Mouse (Mus musculus) MEL (cell line): ENCODE data around the gene Macrod2. TPM values are rescaled to one million over a fixed set of nuclear protein-coding genes. Genes with fewer than 3 reads are reported as not detected.

Source experiments
- DNase-seq: peaks from one replicate; pipeline ENCODE4 v3.0.0; 2011; ENCODE audit warnings: low read depth, low spot score
- H3K27ac ChIP-seq: 2 replicates; pipeline ENCODE4 v1.5.1; 2012; ENCODE audit warnings: low read depth, mild to moderate bottlenecking, control low read depth, low read length, moderate library complexity; ENCODE audit not compliant: control insufficient read depth
- H3K27me3 ChIP-seq, 2 experiments: fragments of 150-350 bp in 1 of 2; sonication (generic) in 1 of 2; 2 replicates each; pipeline ENCODE4 v1.6.1; 2012; ENCODE audit warnings: low read length in 2 of 2, mild to moderate bottlenecking in 2 of 2, improper control_type of control experiment in 1 of 2, moderate library complexity in 1 of 2; ENCODE audit not compliant: insufficient read depth in 2 of 2, control insufficient read depth in 1 of 2
- H3K36me3 ChIP-seq, 2 experiments: 2 replicates each; pipeline ENCODE4 v1.6.1; 2012 to 2014; ENCODE audit warnings: low read length in 2 of 2, improper control_type of control experiment in 1 of 2, inconsistent platforms in 1 of 2, mild to moderate bottlenecking in 1 of 2; ENCODE audit not compliant: insufficient read depth in 2 of 2, control insufficient read depth in 1 of 2
- H3K4me1 ChIP-seq, 2 experiments: fragments of 150-350 bp in 1 of 2; sonication (generic) in 1 of 2; 2 replicates each; pipeline ENCODE4 v1.6.1; 2012; ENCODE audit warnings: low read length in 2 of 2, improper control_type of control experiment in 1 of 2, mild to moderate bottlenecking in 1 of 2; ENCODE audit not compliant: insufficient read depth in 2 of 2, control insufficient read depth in 1 of 2
- H3K4me3 ChIP-seq, 2 experiments: fragments of 150-350 bp in 1 of 2; sonication (generic) in 1 of 2; 2 replicates each; pipeline ENCODE4 v1.5.1; 2012; ENCODE audit warnings: low read depth in 2 of 2, low read length in 2 of 2, mild to moderate bottlenecking in 2 of 2, moderate library complexity in 2 of 2, control low read depth in 1 of 2, improper control_type of control experiment in 1 of 2; ENCODE audit not compliant: control insufficient read depth in 1 of 2, insufficient read depth in 1 of 2
- H3K79me2 ChIP-seq: 2 replicates; pipeline ENCODE4 v1.6.1; 2012; ENCODE audit warnings: mild to moderate bottlenecking, low read length, moderate library complexity; ENCODE audit not compliant: control insufficient read depth, poor library complexity, insufficient read depth
- H3K9ac ChIP-seq: 2 replicates; pipeline ENCODE4 v1.6.1; 2012; ENCODE audit warnings: low read depth, mild to moderate bottlenecking, control low read depth, low read length, moderate library complexity; ENCODE audit not compliant: control insufficient read depth, poor library complexity, severe bottlenecking
- H3K9me3 ChIP-seq: fragments of 150-350 bp; sonication (generic); replicated peaks from 2 replicates; pipeline ENCODE4 v1.6.1; 2012; ENCODE audit warnings: mild to moderate bottlenecking, low read length, improper control_type of control experiment, moderate library complexity; ENCODE audit not compliant: insufficient read depth
- BHLHE40 ChIP-seq: IDR thresholded peaks from 2 replicates; pipeline ENCODE4 v1.6.1; 2012; ENCODE audit warnings: low read depth, mild to moderate bottlenecking, inconsistent platforms, low read length, improper control_type of control experiment, borderline replicate concordance
- CHD1 ChIP-seq: IDR thresholded peaks from 2 replicates; pipeline ENCODE4 v1.6.1; 2012; ENCODE audit warnings: low read depth, mild to moderate bottlenecking, inconsistent platforms, low read length, improper control_type of control experiment
- E2F4 ChIP-seq: IDR thresholded peaks from 2 replicates; pipeline ENCODE4 v1.6.1; 2011; ENCODE audit warnings: low read depth, low read length, improper control_type of control experiment, borderline replicate concordance
- EP300 ChIP-seq, 2 experiments: IDR thresholded peaks; 2 replicates each; pipeline ENCODE4 v1.6.1; 2011; ENCODE audit warnings: improper control_type of control experiment in 2 of 2, low read length in 2 of 2, low read depth in 1 of 2, mild to moderate bottlenecking in 1 of 2
- ETS1 ChIP-seq: IDR thresholded peaks from 2 replicates; pipeline ENCODE4 v1.6.1; 2012; ENCODE audit warnings: low read depth, mild to moderate bottlenecking, inconsistent platforms, low read length, improper control_type of control experiment, moderate library complexity
- GABPA ChIP-seq: IDR thresholded peaks from 2 replicates; pipeline ENCODE4 v1.6.1; 2012; ENCODE audit warnings: low read depth, mild to moderate bottlenecking, inconsistent platforms, low read length, improper control_type of control experiment, moderate library complexity
- HCFC1 ChIP-seq: IDR thresholded peaks from 2 replicates; pipeline ENCODE4 v1.6.1; 2012; ENCODE audit warnings: low read depth, mild to moderate bottlenecking, inconsistent platforms, low read length, improper control_type of control experiment, moderate library complexity
- JUND ChIP-seq: IDR thresholded peaks from 2 replicates; pipeline ENCODE4 v1.6.1; 2011; ENCODE audit warnings: low read depth, mild to moderate bottlenecking, improper control_type of control experiment, low read length
- MAFK ChIP-seq: IDR thresholded peaks from 2 replicates; pipeline ENCODE4 v1.6.1; 2011; ENCODE audit warnings: low read depth, mild to moderate bottlenecking, low read length, improper control_type of control experiment, borderline replicate concordance
- MAZ ChIP-seq: IDR thresholded peaks from 2 replicates; pipeline ENCODE4 v1.6.1; 2012; ENCODE audit warnings: low read depth, mild to moderate bottlenecking, inconsistent platforms, low read length, improper control_type of control experiment
- MXI1 ChIP-seq: IDR thresholded peaks from 2 replicates; pipeline ENCODE4 v1.6.1; 2011; ENCODE audit warnings: mild to moderate bottlenecking, low read depth, low read length, improper control_type of control experiment
- MYB ChIP-seq: IDR thresholded peaks from 2 replicates; pipeline ENCODE4 v1.6.1; 2011; ENCODE audit warnings: mild to moderate bottlenecking, low read depth, low read length, improper control_type of control experiment
- MYC ChIP-seq: IDR thresholded peaks from 2 replicates; pipeline ENCODE4 v1.6.1; 2011; ENCODE audit warnings: low read depth, mild to moderate bottlenecking, low read length, improper control_type of control experiment, moderate library complexity
- POLR2A ChIP-seq, 2 experiments: IDR thresholded peaks; 2 replicates each; pipeline ENCODE4 v1.6.1; 2011 to 2012; ENCODE audit warnings: low read length in 2 of 2, mild to moderate bottlenecking in 2 of 2, control low read depth in 1 of 2, improper control_type of control experiment in 1 of 2, low read depth in 1 of 2, moderate library complexity in 1 of 2; ENCODE audit not compliant: control insufficient read depth in 1 of 2, insufficient read depth in 1 of 2, poor library complexity in 1 of 2
- POLR2AphosphoS2 ChIP-seq: IDR thresholded peaks from 2 replicates; pipeline ENCODE4 v1.6.1; 2011; ENCODE audit warnings: low read length, improper control_type of control experiment
- RAD21 ChIP-seq: IDR thresholded peaks from 2 replicates; pipeline ENCODE4 v1.6.1; 2011; ENCODE audit warnings: mild to moderate bottlenecking, low read depth, low read length, improper control_type of control experiment
- SMC3 ChIP-seq: IDR thresholded peaks from 2 replicates; pipeline ENCODE4 v1.6.1; 2011; ENCODE audit warnings: low read depth, low read length, improper control_type of control experiment
- TCF12 ChIP-seq: IDR thresholded peaks from 2 replicates; pipeline ENCODE4 v1.6.1; 2014; ENCODE audit warnings: low read depth, mild to moderate bottlenecking, inconsistent platforms, low read length, improper control_type of control experiment, moderate library complexity
- UBTF ChIP-seq: IDR thresholded peaks from 2 replicates; pipeline ENCODE4 v1.6.1; 2012; ENCODE audit warnings: low read depth, mild to moderate bottlenecking, inconsistent platforms, low read length, improper control_type of control experiment, moderate library complexity, borderline replicate concordance; ENCODE audit not compliant: insufficient read depth
- USF1 ChIP-seq: IDR thresholded peaks from 2 replicates; pipeline ENCODE4 v1.6.1; 2014; ENCODE audit warnings: low read depth, mild to moderate bottlenecking, inconsistent platforms, low read length, improper control_type of control experiment, moderate library complexity
- USF2 ChIP-seq, 2 experiments: IDR thresholded peaks; 2 replicates each; pipeline ENCODE4 v1.6.1; 2011 to 2012; ENCODE audit warnings: improper control_type of control experiment in 2 of 2, low read length in 2 of 2, borderline replicate concordance in 1 of 2, inconsistent platforms in 1 of 2, low read depth in 1 of 2, mild to moderate bottlenecking in 1 of 2; ENCODE audit not compliant: insufficient read depth in 1 of 2
- ZC3H11A ChIP-seq: IDR thresholded peaks from 2 replicates; pipeline ENCODE4 v1.6.1; 2012; ENCODE audit warnings: low read depth, mild to moderate bottlenecking, inconsistent platforms, low read length, improper control_type of control experiment
- ZMIZ1 ChIP-seq: IDR thresholded peaks from 2 replicates; pipeline ENCODE4 v1.6.1; 2012; ENCODE audit warnings: low read depth, mild to moderate bottlenecking, inconsistent platforms, low read length, improper control_type of control experiment, moderate library complexity
- polyA plus RNA-seq, 2 experiments: library from polyadenylated mRNA; stranded (reverse) in 1 of 2; unstranded in 1 of 2; fragments of >175 nt in 1 of 2; fragments of >200 nt in 1 of 2; gene quantifications; 2 replicates each; pipeline versions ENCODE4 v1.2.1 to v1.2.4; 2012; ENCODE audit warnings: low replicate concordance in 2 of 2, low read depth in 1 of 2; ENCODE audit not compliant: insufficient read length in 2 of 2, insufficient read depth in 1 of 2, missing spikeins in 1 of 2
- total RNA-seq: library from RNA; depleted of rRNA; stranded (reverse); fragments of 300-350 nt; gene quantifications from 2 replicates; pipeline ENCODE4 v1.2.3, GENCODE M21; 2012

Gene Macrod2
- total and polyA plus RNA-seq, 3 experiments, result not detected

GRCm38 (mm10) chr2:141217925-141218324 lies 822.8 kb downstream of the Macrod2 start:
- H3K79me2 ChIP-seq, result no peaks in the 10 kb centered on the region
- TF ChIP-seq UBTF (no peak), ETS1 (no peak)
- no peak overlapping the region for H3K9ac ChIP-seq
- no peaks in the 10 kb centered on the region for H3K9me3 ChIP-seq
- H3K4me1 ChIP-seq, result no peaks in the 10 kb centered on the region
- H3K27me3 ChIP-seq, result no peaks in the 10 kb centered on the region
- H3K4me3 ChIP-seq, result no peak overlapping the region
- DNase-seq, result no peak
- H3K36me3 ChIP-seq, result no peaks in the 10 kb centered on the region
- no peak overlapping the region for H3K27ac ChIP-seq

GRCm38 (mm10) chr2:141228809-141229208 lies 833.7 kb downstream of the Macrod2 start:
- TF ChIP-seq RAD21, result no peak
- TF ChIP-seq MYB, result no peak
- no peak for TF ChIP-seq CHD1
- no peak for TF ChIP-seq ZMIZ1
- no peak for TF ChIP-seq POLR2AphosphoS2
- no peak for TF ChIP-seq TCF12
- TF ChIP-seq MAFK, result no peak
- no peak for TF ChIP-seq SMC3
- no peak for TF ChIP-seq E2F4
- TF ChIP-seq GABPA, result no peak

DNA sequence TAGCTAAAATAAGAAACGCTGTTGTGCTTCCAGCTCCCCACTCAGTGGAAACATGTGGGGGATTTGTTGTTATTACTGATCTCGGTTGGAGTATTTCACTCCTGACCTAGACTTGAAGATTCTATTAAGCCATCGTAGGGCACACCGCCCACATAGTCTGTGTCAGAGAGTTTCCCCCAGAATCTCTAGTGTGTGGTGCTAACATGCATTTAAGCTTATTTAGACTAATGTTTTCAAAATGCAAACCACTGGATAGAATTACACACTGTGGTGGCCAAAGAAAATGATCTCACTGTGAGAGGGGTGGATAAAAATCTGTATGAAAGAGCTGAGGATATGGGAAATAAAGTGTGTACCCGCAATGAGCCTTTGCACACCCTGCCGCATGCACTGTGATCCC lies 834.7 kb downstream of the Macrod2 start:
- Histone ChIP-seq H3K4me3 (no peak overlapping the region), H3K27me3 (no peaks in the 10 kb centered on the region), H3K79me2 (no peaks in the 10 kb centered on the region), H3K9me3 (no peaks in the 10 kb centered on the region), H3K9ac (no peak overlapping the region), H3K27ac (no peak overlapping the region), H3K36me3 (no peaks in the 10 kb centered on the region), H3K4me1 (no peaks in the 10 kb centered on the region)
- no peak for DNase-seq
- TF ChIP-seq USF1 (no peak), JUND (no peak), MYB (no peak), ZC3H11A (no peak), POLR2A (IDR thresholded peaks at IDR 0.05; ENCODE audit: control insufficient read depth in 1 of 2, insufficient read depth in 1 of 2, low read depth in 1 of 2, low read length in 2 of 2, poor library complexity in 1 of 2) (no peak), MYC (no peak), ETS1 (no peak), USF2 (IDR thresholded peaks at IDR 0.05; ENCODE audit: borderline replicate concordance in 1 of 2, insufficient read depth in 1 of 2, low read depth in 1 of 2, low read length in 2 of 2) (no peak), RAD21 (no peak), EP300 (IDR thresholded peaks at IDR 0.05; ENCODE audit: low read depth in 1 of 2, low read length in 2 of 2) (no peak), MAZ (no peak), UBTF (no peak), SMC3 (no peak), MXI1 (no peak), BHLHE40 (no peak), HCFC1 (no peak), TCF12 (no peak)

More at GRCm38 (mm10) chr2:141228809-141229208, 833.7 kb downstream of the Macrod2 start:
- H3K9me3 ChIP-seq, result no peaks in the 10 kb centered on the region
- no peaks in the 10 kb centered on the region for H3K36me3 ChIP-seq
- H3K4me3 ChIP-seq, result no peak overlapping the region
- H3K79me2 ChIP-seq, result no peaks in the 10 kb centered on the region
- no peak for DNase-seq
- no peak overlapping the region for H3K9ac ChIP-seq
- H3K27me3 ChIP-seq, result no peaks in the 10 kb centered on the region
- H3K27ac ChIP-seq, result no peak overlapping the region
- no peaks in the 10 kb centered on the region for H3K4me1 ChIP-seq
